Mouse (Mus musculus) kidney, embryonic 15.5 days (tissue): ENCODE measurements at regions not wholly inside any gene's neighbourhood (a gene's known extent, or its start where the extent isn't known, plus 50 kb on each side); places are given as distances from the start of the nearest gene placed in this dataset.

ENCODE experiments used
- ATAC-seq: fragments of 200-750 bp; cut with Nextera tagmentation; replicated peaks from 2 replicates; pipeline ENCODE4 v1.8.0; 2017; ENCODE audit warnings: moderate TSS enrichment; ENCODE audit not compliant: low FRiP score
- H3K27ac ChIP-seq: fragments of 300-500 bp; sonication (generic); 2 replicates; pipeline ENCODE4 v1.5.1; 2015; ENCODE audit warnings: mild to moderate bottlenecking, inconsistent platforms
- H3K27me3 ChIP-seq: fragments of 300-500 bp; sonication (generic); 2 replicates; pipeline ENCODE4 v1.6.1; 2015; ENCODE audit warnings: inconsistent platforms
- H3K36me3 ChIP-seq: fragments of 300-500 bp; sonication (generic); 2 replicates; pipeline ENCODE4 v1.6.1; 2015; ENCODE audit warnings: inconsistent platforms
- H3K4me1 ChIP-seq: fragments of 300-500 bp; sonication (generic); 2 replicates; pipeline ENCODE4 v1.6.1; 2015; ENCODE audit warnings: inconsistent platforms
- H3K4me2 ChIP-seq: fragments of 300-500 bp; sonication (generic); 2 replicates; pipeline ENCODE4 v1.6.1; 2015; ENCODE audit warnings: moderate library complexity, mild to moderate bottlenecking, inconsistent platforms
- H3K4me3 ChIP-seq: fragments of 300-500 bp; sonication (generic); replicated peaks from 2 replicates; pipeline ENCODE4 v1.5.1; 2015; ENCODE audit warnings: mild to moderate bottlenecking, inconsistent platforms
- H3K9ac ChIP-seq: fragments of 300-500 bp; sonication (generic); 2 replicates; pipeline ENCODE4 v1.6.1; 2015; ENCODE audit warnings: mild to moderate bottlenecking, inconsistent platforms
- H3K9me3 ChIP-seq: fragments of 300-500 bp; sonication (generic); replicated peaks from 2 replicates; pipeline ENCODE4 v1.6.1; 2016; ENCODE audit warnings: inconsistent platforms
- WGBS: fragments of 180-500 bp; shearing (Covaris S2); methylation state at CpG from one replicate; pipeline ENCODE4 v1.1.7; 2015; ENCODE audit warnings: mixed read lengths; 5-methylcytosine and 5-hydroxymethylcytosine counted together

DNA sequence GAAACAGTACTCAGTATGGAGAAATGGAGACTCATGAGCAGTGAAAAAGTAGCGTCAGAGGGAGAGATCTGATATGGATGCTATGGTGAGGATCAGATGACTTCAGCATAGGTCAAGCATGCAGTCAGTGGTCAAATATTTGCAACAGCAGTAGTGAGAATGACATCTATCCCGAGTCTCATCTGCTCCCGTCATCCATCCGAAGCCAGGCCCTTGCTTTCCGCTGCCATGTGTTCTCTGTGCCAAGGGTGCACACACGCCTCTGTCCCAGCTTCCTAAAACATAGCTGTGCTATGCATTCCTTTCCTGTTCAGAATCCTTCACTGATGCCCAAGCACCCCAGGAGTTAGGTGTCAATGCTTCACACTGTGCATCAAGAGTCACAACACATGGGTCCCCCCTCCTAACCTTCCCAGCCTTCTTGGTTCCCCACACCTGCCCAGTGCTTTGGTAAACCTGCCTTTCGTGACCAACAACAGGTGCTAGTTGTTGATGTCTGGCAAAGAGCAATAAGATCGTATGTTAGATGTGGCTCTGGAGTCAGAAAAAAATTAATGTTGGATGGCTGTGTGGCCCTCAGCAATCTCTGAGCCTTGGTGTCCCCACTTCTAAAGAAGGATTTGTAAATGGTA lies 85.1 kb upstream of the Bcl6 start:
- H3K9ac ChIP-seq = no peak overlapping the region
- WGBS = 74% methylated on average over 8 of the region's 8 CpGs
- H3K27me3 ChIP-seq = no peaks in the 10 kb centered on the region; the same call in 1 of the 2 replicates

DNA sequence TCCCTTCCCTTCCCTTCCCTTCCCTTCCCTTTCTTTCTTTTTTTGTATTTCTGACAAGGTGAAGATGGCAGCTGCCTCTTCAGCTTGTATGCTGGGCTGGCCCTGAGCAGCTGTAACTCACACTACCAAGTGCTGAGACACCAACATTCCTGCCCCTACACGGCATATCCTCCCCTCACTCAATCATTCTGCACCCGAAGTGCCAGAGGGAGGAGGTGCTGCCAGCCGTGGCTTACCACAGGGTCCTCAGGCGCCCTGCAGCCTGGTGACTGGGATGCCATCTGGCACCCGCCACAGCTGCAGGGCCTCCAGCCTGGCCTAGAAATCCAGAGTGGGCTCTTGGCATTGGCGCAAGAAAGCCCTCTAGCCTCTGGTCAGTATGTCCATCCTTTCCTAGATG lies 84.4 kb upstream of the Bcl6 start:
- no peaks in the 10 kb centered on the region for H3K36me3 ChIP-seq
- 62% methylated on average over 6 of the region's 6 CpGs for WGBS
- no peaks in the 10 kb centered on the region for H3K4me1 ChIP-seq
- no peak overlapping the region for H3K9ac ChIP-seq
- no peaks in the 10 kb centered on the region; the same call in 1 of the 2 replicates for H3K27me3 ChIP-seq
- no peaks in the 10 kb centered on the region for H3K9me3 ChIP-seq
- H3K4me2 ChIP-seq = no peak overlapping the region
- no peak overlapping the region for H3K4me3 ChIP-seq
- ATAC-seq = no peak
- H3K27ac ChIP-seq = no peak overlapping the region

More for the DNA sequence above, 85.1 kb upstream of the Bcl6 start:
- Histone ChIP-seq H3K9me3 (no peaks in the 10 kb centered on the region), H3K4me3 (no peak overlapping the region), H3K4me2 (no peak overlapping the region), H3K4me1 (no peaks in the 10 kb centered on the region), H3K36me3 (no peaks in the 10 kb centered on the region), H3K27ac (no peak overlapping the region)
- no peak for ATAC-seq

DNA sequence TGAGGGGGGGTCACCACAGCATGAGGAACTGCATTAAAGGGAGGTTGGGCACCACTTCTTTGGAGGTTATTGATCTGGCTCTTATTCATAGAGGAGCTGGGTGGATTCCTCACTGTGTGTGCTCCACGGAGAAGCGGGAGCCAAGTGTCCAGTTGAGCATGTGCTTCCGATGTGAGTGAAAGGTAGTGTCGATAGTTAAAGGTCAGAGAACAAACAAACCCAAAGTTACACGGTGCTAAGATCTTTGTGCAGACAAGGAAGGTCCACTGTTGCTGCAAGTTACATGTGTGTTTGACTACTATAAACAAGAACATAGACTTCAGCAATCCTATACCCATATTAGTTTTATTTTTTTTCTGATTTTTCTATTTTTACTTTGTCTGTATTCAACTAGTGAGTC lies 80.8 kb upstream of the Bcl6 start:
- no peak overlapping the region for H3K27ac ChIP-seq
- H3K4me3 ChIP-seq = no peak overlapping the region
- H3K4me1 ChIP-seq = no peaks in the 10 kb centered on the region
- H3K27me3 ChIP-seq = no peaks in the 10 kb centered on the region; the same call in 1 of the 2 replicates
- no peaks in the 10 kb centered on the region for H3K36me3 ChIP-seq
- 92% methylated on average over 5 of the region's 5 CpGs for WGBS
- no peak for ATAC-seq
- H3K9ac ChIP-seq = no peak overlapping the region
- no peak overlapping the region for H3K4me2 ChIP-seq
- H3K9me3 ChIP-seq = no peaks in the 10 kb centered on the region

DNA sequence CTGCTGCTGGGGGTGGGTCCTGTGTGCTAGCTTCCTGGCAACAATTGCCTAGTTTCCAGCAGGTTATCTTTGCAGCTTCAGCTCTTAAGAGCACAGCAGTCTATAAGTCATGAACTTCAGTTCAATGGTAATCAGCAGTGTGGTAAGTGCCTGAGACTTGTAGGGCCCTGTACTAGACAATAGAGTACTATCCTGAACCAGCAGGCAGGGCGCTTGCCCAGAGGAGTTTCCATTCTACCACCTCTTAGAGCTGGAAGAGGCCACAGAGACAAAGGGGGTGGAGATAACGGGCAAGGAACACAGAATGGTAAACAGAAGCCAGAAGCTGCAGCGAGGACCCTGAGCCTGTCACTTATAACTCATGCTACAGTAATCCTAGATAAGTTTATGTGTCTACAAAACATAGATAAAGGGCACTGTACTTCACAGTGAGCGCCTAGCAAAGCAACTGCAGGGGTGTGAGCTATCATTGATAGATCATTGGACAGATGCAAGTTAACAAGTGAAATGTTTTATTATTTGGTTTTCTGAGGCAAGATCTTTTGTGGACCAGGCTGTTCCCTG lies 79.7 kb upstream of the Bcl6 start:
- H3K4me2 ChIP-seq = no peak overlapping the region
- H3K4me3 ChIP-seq = no peak overlapping the region
- H3K27ac ChIP-seq = no peak overlapping the region
- no peak for ATAC-seq
- H3K36me3 ChIP-seq = no peaks in the 10 kb centered on the region
- no peaks in the 10 kb centered on the region for H3K9me3 ChIP-seq
- H3K4me1 ChIP-seq = no peaks in the 10 kb centered on the region
- H3K27me3 ChIP-seq = no peaks in the 10 kb centered on the region
- WGBS = 65% methylated on average over 4 of the region's 4 CpGs
- no peak overlapping the region for H3K9ac ChIP-seq

DNA sequence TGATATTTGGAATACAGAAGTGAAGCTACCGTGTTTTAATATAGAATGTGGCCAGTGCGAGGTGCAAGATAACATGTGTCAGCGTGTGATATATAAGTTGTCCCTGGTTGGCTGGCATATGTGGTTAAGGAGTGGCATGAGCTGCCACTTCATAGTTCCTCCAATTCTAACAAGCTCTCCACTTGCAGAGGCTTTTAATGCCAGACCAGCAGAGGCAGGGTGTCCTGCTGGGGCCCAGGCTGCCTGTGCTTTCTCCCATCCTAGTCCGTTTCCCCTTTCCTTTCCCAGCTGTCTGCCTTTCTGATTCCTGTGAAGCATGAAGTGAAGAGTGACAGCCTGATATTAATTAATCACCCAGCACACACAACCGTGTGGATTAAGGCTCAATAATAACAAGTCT lies 73.7 kb upstream of the Bcl6 start:
- H3K4me3 ChIP-seq = no peak overlapping the region
- H3K36me3 ChIP-seq = no peaks in the 10 kb centered on the region
- H3K27ac ChIP-seq = no peak overlapping the region
- H3K9ac ChIP-seq = no peak overlapping the region
- 61% methylated on average over 5 of the region's 5 CpGs for WGBS
- H3K4me2 ChIP-seq = no peak overlapping the region
- H3K4me1 ChIP-seq = peaks cover 14% of the 10 kb centered on the region
- H3K27me3 ChIP-seq = no peaks in the 10 kb centered on the region
- H3K9me3 ChIP-seq = no peaks in the 10 kb centered on the region
- no peak for ATAC-seq

DNA sequence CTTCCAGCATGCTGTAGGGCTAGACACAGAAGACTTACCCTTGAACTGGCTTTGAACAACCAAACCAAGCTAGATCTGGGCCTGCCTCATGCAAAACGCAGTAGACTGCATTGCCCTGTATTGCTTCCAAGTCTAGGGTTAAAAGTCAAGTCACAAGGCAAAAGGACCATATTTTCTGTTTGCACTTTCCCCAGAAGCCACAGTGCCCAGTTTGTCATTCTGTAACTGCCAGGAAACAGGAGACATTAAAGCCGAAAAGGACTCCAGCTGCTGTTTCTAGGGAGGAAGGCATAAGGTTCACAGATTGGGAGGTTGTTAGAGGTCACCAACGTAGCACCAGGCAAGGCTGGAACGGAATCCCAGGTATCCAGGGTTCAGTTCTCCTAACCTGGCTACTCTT lies 72.8 kb upstream of the Bcl6 start:
- no peak overlapping the region for H3K9ac ChIP-seq
- H3K27me3 ChIP-seq = no peaks in the 10 kb centered on the region
- no peak overlapping the region for H3K4me2 ChIP-seq
- H3K4me3 ChIP-seq = no peak overlapping the region
- H3K36me3 ChIP-seq = no peaks in the 10 kb centered on the region
- WGBS = 28% methylated on average over 4 of the region's 4 CpGs
- ATAC-seq = no peak
- no peak overlapping the region for H3K27ac ChIP-seq
- peaks cover 22% of the 10 kb centered on the region for H3K4me1 ChIP-seq
- no peaks in the 10 kb centered on the region for H3K9me3 ChIP-seq

DNA sequence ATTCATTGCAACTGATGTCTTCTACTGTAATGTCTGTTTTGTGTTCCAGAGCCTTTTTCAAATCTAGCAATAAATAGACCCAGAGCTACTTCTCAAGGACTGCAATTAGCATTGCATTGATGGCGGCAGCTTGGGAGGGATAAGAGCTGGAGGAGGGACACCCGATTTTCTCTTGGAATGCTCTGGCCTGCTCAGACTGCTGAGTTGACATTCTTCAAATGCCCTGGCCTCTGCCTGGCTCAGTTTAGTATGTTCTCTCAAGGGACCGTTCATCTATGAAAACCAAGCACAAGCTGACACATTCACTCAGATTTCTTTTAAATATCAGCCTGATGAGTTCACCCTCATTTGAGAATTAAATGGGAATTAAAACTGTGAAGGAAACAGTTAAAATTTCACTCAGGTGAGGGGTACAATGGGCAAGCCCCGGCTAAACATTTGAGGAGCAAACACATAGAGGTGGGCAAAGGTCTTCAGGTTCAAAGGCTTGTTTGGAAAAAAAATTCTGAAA lies 70.5 kb upstream of the Bcl6 start:
- 67% methylated on average over 4 of the region's 4 CpGs for WGBS
- H3K9me3 ChIP-seq = no peaks in the 10 kb centered on the region
- ATAC-seq = no peak

DNA sequence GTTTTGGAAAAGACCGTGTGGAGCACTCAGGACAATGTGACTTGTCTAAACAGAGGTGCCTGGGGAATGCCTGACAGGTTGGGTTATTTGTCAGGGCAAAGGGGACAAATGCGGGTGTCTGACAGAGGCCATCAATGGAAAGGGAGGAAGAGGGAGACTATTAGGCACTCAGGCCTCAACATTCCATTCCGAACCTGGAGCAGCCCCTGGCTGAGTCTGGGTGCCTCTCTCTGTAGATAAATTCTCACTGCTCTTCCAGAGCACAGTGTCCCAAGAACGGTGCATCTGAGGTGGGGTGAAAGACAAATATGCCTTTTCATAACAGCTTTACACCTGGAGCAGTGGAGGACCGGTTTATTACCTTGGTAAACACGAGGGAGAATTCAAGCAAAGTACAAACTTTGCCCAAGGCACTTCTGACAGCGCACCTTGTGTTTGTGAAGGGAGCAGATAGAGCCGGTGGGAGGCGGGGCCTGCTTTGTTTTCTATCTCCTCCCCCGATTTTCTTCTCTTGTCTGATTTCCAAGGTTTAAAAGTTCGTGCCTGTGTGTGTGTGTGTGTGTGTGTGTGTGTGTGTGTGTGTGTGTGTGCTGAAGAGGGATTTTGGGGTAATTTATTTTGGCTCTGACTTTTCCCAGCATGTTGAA lies 68.4 kb upstream of the Bcl6 start:
- peak; percentile 11; the same call in 1 of the 2 replicates for ATAC-seq
- Histone ChIP-seq H3K27ac (no peak overlapping the region), H3K27me3 (no peaks in the 10 kb centered on the region), H3K4me3 (no peak overlapping the region), H3K4me2 (no peak overlapping the region), H3K36me3 (no peaks in the 10 kb centered on the region), H3K9me3 (no peaks in the 10 kb centered on the region), H3K9ac (no peak overlapping the region), H3K4me1 (peaks cover 24% of the 10 kb centered on the region)
- 25% methylated on average over 11 of the region's 11 CpGs for WGBS

More for the DNA sequence above, 70.5 kb upstream of the Bcl6 start:
- Histone ChIP-seq H3K4me1 (peaks cover 27% of the 10 kb centered on the region), H3K9ac (no peak overlapping the region), H3K27ac (no peak overlapping the region), H3K4me2 (no peak overlapping the region), H3K27me3 (no peaks in the 10 kb centered on the region), H3K36me3 (no peaks in the 10 kb centered on the region), H3K4me3 (no peak overlapping the region)

DNA sequence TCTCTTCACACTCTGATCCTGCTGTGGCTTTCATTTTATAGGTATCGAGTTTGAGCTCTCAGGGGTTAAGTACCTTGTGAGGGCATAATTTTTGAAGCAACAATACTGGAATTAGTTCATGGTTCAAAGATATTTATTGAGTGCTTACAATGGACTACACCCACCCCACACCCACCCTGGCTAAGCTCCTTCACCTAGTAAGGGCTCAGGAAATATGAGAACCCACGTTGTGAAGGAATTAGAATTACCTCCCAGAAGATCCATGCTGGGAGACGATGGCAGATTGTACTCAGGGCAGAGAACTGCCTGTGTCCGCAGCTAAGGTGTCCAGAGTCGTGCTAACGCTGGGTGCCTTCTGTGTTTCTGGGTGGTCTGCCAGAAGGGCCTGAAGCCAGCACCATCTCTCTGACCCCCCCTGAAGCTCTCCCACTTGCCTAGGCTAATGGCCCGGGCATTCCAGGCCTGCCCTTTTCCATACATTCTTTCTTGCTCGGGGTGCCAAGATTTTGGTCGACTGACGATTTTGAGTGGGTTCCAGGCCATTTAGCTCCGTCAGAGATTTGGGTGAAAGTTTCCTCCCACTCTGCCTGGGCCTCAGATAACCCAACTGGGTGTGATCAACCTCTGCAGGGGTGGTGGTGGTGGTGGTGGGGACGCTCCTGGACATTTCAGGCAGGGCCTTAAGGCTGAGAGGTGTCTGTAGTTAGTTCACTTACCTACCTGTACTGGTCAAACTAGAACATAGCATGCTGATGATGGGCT lies 67.7 kb upstream of the Bcl6 start:
- 34% methylated on average over 12 of the region's 12 CpGs for WGBS
- Histone ChIP-seq H3K4me2 (no peak overlapping the region), H3K27ac (no peak overlapping the region), H3K4me3 (no peak overlapping the region), H3K27me3 (no peaks in the 10 kb centered on the region), H3K9me3 (no peaks in the 10 kb centered on the region), H3K4me1 (peaks cover 18% of the 10 kb centered on the region), H3K36me3 (no peaks in the 10 kb centered on the region), H3K9ac (no peak overlapping the region)
- ATAC-seq = no peak; the same call in 1 of the 2 replicates

DNA sequence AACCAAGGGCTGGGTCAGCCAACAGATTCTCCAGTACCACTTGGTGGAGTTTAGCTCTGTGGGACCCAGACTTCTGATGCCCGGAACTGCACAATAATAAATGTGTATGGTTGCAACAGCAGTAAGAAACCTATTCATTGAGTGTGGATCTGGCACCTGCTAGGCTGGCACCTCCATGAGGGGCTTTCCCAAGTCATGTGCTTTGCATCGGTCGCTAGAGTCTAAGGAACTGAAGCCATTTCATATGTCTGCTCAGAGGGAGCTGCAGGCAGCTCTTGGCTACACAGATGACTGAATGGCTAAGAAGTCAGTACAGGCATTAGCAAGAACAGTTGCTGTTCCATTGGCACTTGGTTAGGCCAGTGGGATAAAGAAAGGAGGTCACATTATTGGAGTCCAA lies 65.6 kb upstream of the Bcl6 start:
- no peak overlapping the region for H3K4me2 ChIP-seq
- H3K9ac ChIP-seq = no peak overlapping the region
- H3K36me3 ChIP-seq = no peaks in the 10 kb centered on the region
- no peaks in the 10 kb centered on the region for H3K9me3 ChIP-seq
- ATAC-seq = no peak
- H3K4me3 ChIP-seq = no peak overlapping the region
- peaks cover 15% of the 10 kb centered on the region for H3K4me1 ChIP-seq
- WGBS = 95% methylated on average over 3 of the region's 3 CpGs
- H3K27me3 ChIP-seq = no peaks in the 10 kb centered on the region
- H3K27ac ChIP-seq = no peak overlapping the region

DNA sequence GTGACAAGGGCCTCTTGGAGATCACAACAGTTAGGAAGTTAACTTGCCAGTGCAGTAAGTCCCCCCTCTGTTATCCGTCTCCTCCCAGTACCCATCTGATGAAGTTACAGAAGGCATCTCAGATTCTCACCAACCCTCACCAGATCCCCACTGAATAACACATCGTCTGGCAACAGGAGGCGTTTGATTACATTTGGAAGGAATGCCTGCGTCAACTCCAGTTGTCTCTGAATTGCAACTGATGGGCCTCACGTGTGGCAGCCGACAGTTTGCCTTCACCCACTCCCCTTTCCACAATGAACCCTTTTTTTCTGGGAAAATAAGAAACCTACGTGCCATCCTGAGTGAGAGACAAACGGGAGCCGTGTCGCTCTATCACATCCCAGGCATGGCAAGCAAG lies 64.8 kb upstream of the Bcl6 start:
- Histone ChIP-seq H3K4me3 (no peak overlapping the region), H3K9ac (no peak overlapping the region), H3K4me1 (peaks cover 15% of the 10 kb centered on the region), H3K9me3 (no peaks in the 10 kb centered on the region), H3K27me3 (no peaks in the 10 kb centered on the region), H3K36me3 (no peaks in the 10 kb centered on the region), H3K27ac (no peak overlapping the region), H3K4me2 (no peak overlapping the region)
- no peak for ATAC-seq
- 77% methylated on average over 10 of the region's 10 CpGs for WGBS
